Comparison of ENCODE assay signal across 8 mouse cellular contexts in the genomic region with DNA sequence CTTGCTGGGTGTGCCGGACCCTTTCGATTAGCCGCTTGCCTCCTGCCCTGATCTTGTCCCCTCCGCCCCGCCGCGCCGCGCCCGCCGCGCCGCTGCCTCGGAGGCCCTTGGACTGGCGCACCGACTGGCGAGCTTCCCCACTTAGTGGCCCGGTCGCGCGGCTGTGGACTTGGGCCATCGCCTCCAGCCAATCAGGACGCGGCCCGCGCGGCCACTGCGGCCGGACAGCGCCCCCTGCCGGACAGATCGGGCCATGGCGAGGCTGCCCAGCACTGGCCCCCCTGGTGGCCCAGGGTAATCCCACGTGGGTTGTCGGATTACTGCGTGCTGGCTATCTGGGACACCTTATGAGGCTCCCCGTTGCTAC. TPM values are rescaled to one million over a fixed set of nuclear protein-coding genes. Genes with fewer than 3 reads are reported as not detected.
DNase-seq lines count a peak whose midpoint lies in the region; ATAC-seq and TF ChIP-seq lines count a peak whose summit lies in the region.

TSS of gene Synm (minus strand) at position 114 of the 367 bp plus-strand sequence.

- no peak for DNase-seq in G1E (ENCODE audit: low spot score)
- DNase-seq in cerebellum, adult 2 months: peak; percentile 84 to 88
- DNase-seq in frontal cortex, adult 2 months (ENCODE audit: extremely low spot score in 1 of 2, low spot score in 1 of 2): peak; percentile 73 to 95
- peak; percentile 94 for DNase-seq in hindbrain, embryonic 10.5 days (ENCODE audit: low spot score)
- DNase-seq in layer of hippocampus, postnatal 10 days (ENCODE audit: low spot score in 2 of 2): peak; percentile 97 to 98
- DNase-seq in lung, postnatal 0 days (ENCODE audit: low spot score): peak; percentile 91
- peak; percentile 90 for DNase-seq in retina, adult 2 months (ENCODE audit: low read depth, low spot score)
- peak; percentile 75 for DNase-seq in thymus, postnatal 25 days

- WGBS in cerebellum, adult 2 months: under 1% methylated on average over 37 of the region's 37 CpGs
- WGBS in hindbrain, embryonic 10.5 days: under 1% methylated on average over 37 of the region's 37 CpGs
- 3% methylated on average over 37 of the region's 37 CpGs for WGBS in lung, postnatal 0 days

- ATAC-seq in G1E (ENCODE audit: extremely low read depth, insufficient number of reproducible peaks, low FRiP score, poor library complexity, severe bottlenecking): no peak
- ATAC-seq in lung, postnatal 0 days: peak; percentile 95

- TF ChIP-seq CTCF in G1E (IDR thresholded peaks at IDR 0.05; ENCODE audit: low read depth, low read length): no peak
- TF ChIP-seq CTCF in cerebellum, adult 2 months (IDR thresholded peaks at IDR 0.05; ENCODE audit: borderline replicate concordance, insufficient read depth, low read depth, low read length): peak; percentile 80
- peak; percentile 99 for TF ChIP-seq CTCF in lung, postnatal 0 days (IDR thresholded peaks at IDR 0.05)

- no peaks in the 10 kb centered on the region for H3K36me3 ChIP-seq in G1E (replicated peaks)
- no peaks in the 10 kb centered on the region for H3K36me3 ChIP-seq in hindbrain, embryonic 10.5 days
- H3K36me3 ChIP-seq in lung, postnatal 0 days (ENCODE audit: insufficient read depth, low read length): no peaks in the 10 kb centered on the region

- TF ChIP-seq EP300 in lung, postnatal 0 days (IDR thresholded peaks at IDR 0.05): no peak

- peak within 1 kb of the TSS; percentile 99 for H3K4me2 ChIP-seq in lung, postnatal 0 days (replicated peaks; ENCODE audit: low read depth, low read length)

- peak within 1 kb of the TSS; percentile 39 for H3K9ac ChIP-seq in lung, postnatal 0 days (replicated peaks; ENCODE audit: low read depth)

- H3K4me1 ChIP-seq in G1E (ENCODE audit: insufficient read depth, low read depth, low read length): no peaks in the 10 kb centered on the region
- H3K4me1 ChIP-seq in cerebellum, adult 2 months (ENCODE audit: control insufficient read depth, insufficient read depth, low read length): no peaks in the 10 kb centered on the region
- peaks cover 19% of the 10 kb centered on the region for H3K4me1 ChIP-seq in hindbrain, embryonic 10.5 days (replicated peaks)
- no peaks in the 10 kb centered on the region for H3K4me1 ChIP-seq in lung, postnatal 0 days (ENCODE audit: insufficient read depth, low read depth, low read length)

- 0 out of 2 replicates have a peak, but pooled peaks have one; percentile 29 for TF ChIP-seq POLR2A in cerebellum, adult 2 months (IDR thresholded peaks at IDR 0.05; ENCODE audit: borderline replicate concordance, insufficient read depth, low read length)

- H3K9me3 ChIP-seq in G1E (replicated peaks): peaks cover 23% of the 10 kb centered on the region
- H3K9me3 ChIP-seq in hindbrain, embryonic 10.5 days: no peaks in the 10 kb centered on the region
- no peaks in the 10 kb centered on the region for H3K9me3 ChIP-seq in lung, postnatal 0 days (ENCODE audit: low read length)

- peaks cover 3% of the 10 kb centered on the region; the same call in 1 of the 2 replicates for H3K27me3 ChIP-seq in G1E (ENCODE audit: insufficient read depth, low read length)
- no peaks in the 10 kb centered on the region for H3K27me3 ChIP-seq in cerebellum, adult 2 months (ENCODE audit: control insufficient read depth, insufficient read depth, low read length)
- H3K27me3 ChIP-seq in hindbrain, embryonic 10.5 days (ENCODE audit: insufficient read depth, poor library complexity, severe bottlenecking): peaks cover 50% of the 10 kb centered on the region
- H3K27me3 ChIP-seq in lung, postnatal 0 days (replicated peaks; ENCODE audit: insufficient read depth, low read length): no peaks in the 10 kb centered on the region

- H3K4me3 ChIP-seq in G1E (ENCODE audit: low read depth, low read length): peak within 1 kb of the TSS; percentile 45; the same call in 1 of the 2 replicates
- H3K4me3 ChIP-seq in cerebellum, adult 2 months (replicated peaks; ENCODE audit: insufficient read depth, low read depth, low read length): peak within 1 kb of the TSS; percentile 52
- peak within 1 kb of the TSS; percentile 73 for H3K4me3 ChIP-seq in hindbrain, embryonic 10.5 days
- peak within 1 kb of the TSS; percentile 49 for H3K4me3 ChIP-seq in lung, postnatal 0 days (ENCODE audit: low read depth, low read length)

- H3K27ac ChIP-seq in cerebellum, adult 2 months (ENCODE audit: insufficient read depth, low read length): no peak within 1 kb of the TSS
- H3K27ac ChIP-seq in hindbrain, embryonic 10.5 days: peak within 1 kb of the TSS; percentile 78
- H3K27ac ChIP-seq in lung, postnatal 0 days (ENCODE audit: low read length): peak within 1 kb of the TSS; percentile 64

RNA-seq across cellular contexts. Expression of gene Synm, which starts in this region (rescaled TPM):
- total RNA-seq in G1E (2014; fragmentation: Nextera tagmentation): not detected in 2 replicates
- total RNA-seq in G1E (2017): 0.11 TPM in 1 of 2 replicates, not detected in the other
- polyA plus RNA-seq in G1E (2012): not detected in 2 replicates
- polyA plus RNA-seq in cerebellum, adult 2 months (2012; rRNA removed): 9.2 and 10.4 TPM in 2 replicates
- 10.9 and 11.0 TPM in 2 replicates for polyA plus RNA-seq in frontal cortex, adult 2 months (2012; rRNA removed)
- 2.0 and 2.5 TPM in 2 replicates for polyA plus RNA-seq in hindbrain, embryonic 10.5 days (2016; fragmentation: Nextera tagmentation; extraction: Ambion mirVana)
- total RNA-seq in layer of hippocampus, postnatal 10 days (2021): 10 to 100 TPM; 26.8 to 29.4 TPM
- 6.5 and 8.1 TPM in 2 replicates for polyA plus RNA-seq in lung, postnatal 0 days (2015; fragmentation: Nextera tagmentation; extraction: Ambion mirVana)

Comparison
In these comparisons a context has a peak if more than half of its experiments do, and no peak if none do; other contexts are left out.
1. RNA of gene Synm (total RNA-seq): 26.8 to 29.4 TPM in layer of hippocampus, postnatal 10 days; 0.11 TPM in G1E; every median in the first group is over 10 times any median in the second.
2. Peak in every context shown above with its lines, with median percentiles within 50 percentile points of each other: H3K4me3 ChIP-seq.